Mouse (Mus musculus): ENCODE measurements around the gene Rxrg. TPM values are rescaled to one million over a fixed set of nuclear protein-coding genes. Genes with fewer than 3 reads are reported as not detected.

Gene Rxrg
- polyA plus RNA-seq (2016; fragmentation: Nextera tagmentation; extraction: Ambion mirVana): 1.8 and 2.0 TPM in 2 replicates

GRCm38 (mm10) chr1:167598255-167599081 is at the start of gene Rxrg:
Gene Rxrg (plus strand): TSS chr1:167598384.
- Histone ChIP-seq H3K9me3 (no peaks in the 10 kb centered on the region), H3K36me3 (replicated peaks) (no peaks in the 10 kb centered on the region), H3K4me3 (peak within 1 kb of the TSS; percentile 59), H3K27me3 (ENCODE audit: poor library complexity, severe bottlenecking) (peaks cover 61% of the 10 kb centered on the region), H3K27ac (peak within 1 kb of the TSS; percentile 77), H3K4me1 (peaks cover 27% of the 10 kb centered on the region)
- peak; percentile 78 for DNase-seq (ENCODE audit: extremely low spot score, low spot score)
- under 1% methylated on average over 40 of the region's 40 CpGs for WGBS

DNA sequence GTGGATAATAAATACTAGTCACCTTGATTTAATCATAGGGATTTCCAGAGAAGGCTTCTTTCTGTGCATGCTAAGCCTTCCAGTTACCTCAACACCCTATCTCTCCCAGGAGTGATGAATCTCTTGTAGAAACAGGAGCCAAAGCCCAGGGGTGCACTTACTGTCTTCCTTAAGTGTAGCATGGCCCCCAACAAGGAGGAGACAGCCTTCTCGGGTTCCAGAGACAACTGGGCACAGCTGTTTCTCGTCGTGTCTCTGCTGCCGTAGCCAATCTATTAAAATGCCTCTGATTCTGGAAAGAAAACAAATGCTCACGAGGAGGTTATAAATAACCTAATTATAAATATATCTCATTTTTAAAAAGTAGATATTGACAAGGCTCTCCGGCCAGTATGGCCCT is 48.9 kb upstream of the Rxrg start:
- 70% methylated on average over 6 of the region's 6 CpGs for WGBS
- H3K4me3 ChIP-seq: no peak overlapping the region

DNA sequence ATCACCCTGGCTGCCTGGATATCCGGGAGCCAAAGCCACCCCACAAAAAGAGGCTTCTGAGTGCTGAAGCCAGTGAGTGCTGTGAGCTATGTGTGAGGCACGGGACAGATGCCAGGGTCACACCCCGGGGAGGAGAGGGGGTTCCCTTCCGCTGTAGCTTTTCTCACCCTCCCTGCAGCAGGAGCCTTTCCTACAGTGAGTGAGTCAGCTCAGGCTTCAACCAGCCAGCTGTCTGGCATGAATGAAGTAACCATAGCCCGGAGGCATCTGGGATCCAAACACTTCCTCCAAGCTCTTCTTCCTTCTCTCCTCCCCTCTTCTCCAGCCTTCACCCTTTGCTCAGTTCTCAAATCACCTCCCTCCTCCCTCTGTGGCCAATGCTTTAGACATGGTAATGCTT is 46.6 kb upstream of the Rxrg start:
- 41% methylated on average over 5 of the region's 5 CpGs for WGBS
- DNase-seq (ENCODE audit: extremely low spot score, low spot score): no peak
- Histone ChIP-seq H3K36me3 (replicated peaks) (no peaks in the 10 kb centered on the region), H3K27ac (no peak overlapping the region), H3K4me3 (no peak overlapping the region), H3K27me3 (ENCODE audit: poor library complexity, severe bottlenecking) (no peaks in the 10 kb centered on the region), H3K4me1 (peaks cover 5% of the 10 kb centered on the region), H3K9me3 (no peaks in the 10 kb centered on the region)

More for the DNA sequence above, 48.9 kb upstream of the Rxrg start:
- Histone ChIP-seq H3K9me3 (no peaks in the 10 kb centered on the region), H3K4me1 (peaks cover 5% of the 10 kb centered on the region), H3K27ac (no peak overlapping the region), H3K27me3 (ENCODE audit: poor library complexity, severe bottlenecking) (no peaks in the 10 kb centered on the region), H3K36me3 (replicated peaks) (no peaks in the 10 kb centered on the region)
- DNase-seq (ENCODE audit: extremely low spot score, low spot score): no peak

DNA sequence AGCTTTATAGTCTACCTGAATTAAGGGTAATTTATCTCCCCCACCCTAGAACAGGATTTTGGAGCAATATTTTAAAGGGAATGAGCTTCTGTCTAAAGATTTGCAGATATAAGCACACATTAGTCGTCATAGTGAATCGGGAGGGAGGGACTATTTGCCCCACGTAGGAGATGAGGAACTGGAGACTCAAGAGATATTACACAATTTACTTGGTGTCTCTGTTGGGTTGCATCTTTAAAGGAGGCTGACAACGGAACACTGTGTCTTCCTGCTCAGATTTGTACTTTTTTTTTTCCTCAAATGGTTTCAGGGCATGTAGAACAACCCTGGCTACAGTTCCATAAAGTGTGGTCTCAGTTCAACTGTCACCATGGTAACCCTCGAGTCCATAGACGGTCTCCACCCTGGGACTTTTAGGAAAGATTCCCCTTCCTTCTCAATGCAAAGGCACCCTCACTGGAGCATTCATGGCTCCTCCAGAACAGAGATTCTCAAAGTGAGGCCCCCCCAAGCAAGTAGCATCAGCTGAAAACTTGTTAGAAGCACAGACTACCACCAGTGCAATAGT is 44.1 kb upstream of the Rxrg start:
- Histone ChIP-seq H3K27me3 (ENCODE audit: poor library complexity, severe bottlenecking) (no peaks in the 10 kb centered on the region), H3K36me3 (replicated peaks) (no peaks in the 10 kb centered on the region), H3K4me3 (no peak overlapping the region), H3K27ac (no peak overlapping the region), H3K4me1 (peaks cover 5% of the 10 kb centered on the region), H3K9me3 (no peaks in the 10 kb centered on the region)
- no peak for DNase-seq (ENCODE audit: extremely low spot score, low spot score)
- WGBS: 77% methylated on average over 6 of the region's 6 CpGs

DNA sequence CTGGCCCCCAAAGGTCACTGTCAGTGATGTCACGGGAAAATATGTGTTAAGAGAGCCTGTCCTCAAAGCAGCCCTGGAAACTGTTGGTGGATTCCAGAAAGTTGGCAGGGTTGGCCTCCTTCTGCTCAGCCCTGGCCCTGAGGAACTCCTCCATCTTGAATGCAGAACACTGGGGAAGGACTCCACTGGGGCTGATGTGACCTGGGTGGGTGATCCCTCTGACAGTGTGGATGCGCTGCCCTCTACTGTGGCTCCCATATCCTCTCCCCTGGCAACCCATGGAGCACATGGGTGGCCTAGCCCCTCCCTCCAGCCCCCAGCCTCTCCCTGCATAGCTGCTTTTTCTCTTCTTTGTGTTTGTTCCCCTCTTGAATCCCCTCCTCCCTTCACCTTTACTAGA is 31.6 kb upstream of the Rxrg start:
- DNase-seq (ENCODE audit: extremely low spot score, low spot score): no peak
- H3K36me3 ChIP-seq (replicated peaks): no peaks in the 10 kb centered on the region
- peaks cover 16% of the 10 kb centered on the region for H3K4me1 ChIP-seq
- WGBS: 70% methylated on average over 2 of the region's 2 CpGs
- no peak overlapping the region for H3K4me3 ChIP-seq
- H3K27ac ChIP-seq: no peak overlapping the region
- H3K27me3 ChIP-seq (ENCODE audit: poor library complexity, severe bottlenecking): no peaks in the 10 kb centered on the region
- no peaks in the 10 kb centered on the region for H3K9me3 ChIP-seq

DNA sequence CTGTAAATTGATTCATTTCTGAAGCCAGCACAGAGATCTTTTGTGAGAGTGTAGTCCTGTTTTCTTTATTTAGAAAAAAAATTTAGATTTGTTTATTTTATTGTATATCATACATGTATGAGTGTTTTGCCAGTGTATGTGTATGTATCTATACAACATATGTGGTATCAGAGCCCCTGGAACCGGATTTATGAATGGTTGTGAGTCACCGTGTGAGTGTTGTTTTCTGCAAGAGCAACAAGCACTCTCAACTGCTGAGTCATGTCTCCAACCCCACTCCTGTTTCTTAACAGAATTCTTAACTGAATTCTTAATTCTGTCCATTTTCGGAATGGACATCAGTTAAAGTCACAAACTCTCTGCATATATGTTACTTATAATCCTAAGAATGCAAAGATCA is 19.1 kb upstream of the Rxrg start:
- DNase-seq (ENCODE audit: extremely low spot score, low spot score): no peak
- Histone ChIP-seq H3K36me3 (replicated peaks) (no peaks in the 10 kb centered on the region), H3K9me3 (no peaks in the 10 kb centered on the region), H3K4me3 (no peak overlapping the region), H3K27me3 (ENCODE audit: poor library complexity, severe bottlenecking) (0 out of 2 replicates have a peak, but pooled peaks cover 5% of the 10 kb centered on the region), H3K27ac (no peak overlapping the region), H3K4me1 (peaks cover 13% of the 10 kb centered on the region)
- 85% methylated on average over 3 of the region's 3 CpGs for WGBS

DNA sequence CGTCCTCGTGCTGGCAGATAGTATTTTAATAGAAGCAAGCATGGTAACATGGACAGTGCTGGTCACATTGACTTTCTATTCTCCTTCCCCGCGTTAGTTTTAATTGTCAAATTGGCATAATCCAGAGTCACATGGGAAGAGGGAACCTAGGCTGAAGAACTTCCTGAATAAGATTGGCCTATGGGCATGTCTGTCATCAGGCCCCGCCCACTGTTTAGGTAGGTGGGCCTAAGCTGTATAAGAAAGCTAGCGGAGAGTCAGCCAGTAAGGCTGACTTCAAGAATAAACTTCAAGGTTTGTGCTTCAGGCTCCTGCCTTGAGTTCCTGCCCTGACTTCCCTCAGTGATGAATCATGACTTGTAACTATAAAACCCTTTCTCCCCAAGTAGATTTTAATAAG is 15.0 kb upstream of the Rxrg start:
- WGBS: 56% methylated on average over 6 of the region's 6 CpGs
- H3K27ac ChIP-seq: no peak overlapping the region
- no peak overlapping the region for H3K4me3 ChIP-seq
- peaks cover 23% of the 10 kb centered on the region for H3K4me1 ChIP-seq
- H3K9me3 ChIP-seq: no peaks in the 10 kb centered on the region
- DNase-seq (ENCODE audit: extremely low spot score, low spot score): no peak
- H3K27me3 ChIP-seq (ENCODE audit: poor library complexity, severe bottlenecking): peaks cover 28% of the 10 kb centered on the region
- no peaks in the 10 kb centered on the region for H3K36me3 ChIP-seq (replicated peaks)

DNA sequence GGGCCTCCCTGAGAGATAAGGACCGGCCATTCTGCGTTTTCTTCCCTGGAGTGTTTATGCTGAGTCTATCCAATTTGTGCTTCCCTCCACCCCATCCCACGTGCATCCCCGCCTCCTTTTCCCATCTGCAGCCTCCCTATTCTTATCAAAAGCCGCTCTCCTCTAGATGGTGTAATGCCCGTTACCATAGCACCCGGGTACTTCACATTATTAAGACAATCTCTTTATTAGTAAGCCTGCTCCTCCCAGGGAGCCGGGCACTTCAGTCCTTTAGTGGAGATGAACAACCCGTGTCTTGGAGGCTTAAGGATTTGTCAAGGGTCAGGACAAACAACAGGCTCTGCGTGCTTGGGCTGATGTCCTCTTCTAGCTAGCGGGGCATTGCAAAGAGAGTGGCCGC is 14.3 kb upstream of the Rxrg start:
- no peaks in the 10 kb centered on the region for H3K9me3 ChIP-seq
- H3K27me3 ChIP-seq (ENCODE audit: poor library complexity, severe bottlenecking): peaks cover 28% of the 10 kb centered on the region
- 49% methylated on average over 12 of the region's 12 CpGs for WGBS
- peak; percentile 39 for DNase-seq (ENCODE audit: extremely low spot score, low spot score)
- H3K36me3 ChIP-seq (replicated peaks): no peaks in the 10 kb centered on the region
- H3K4me3 ChIP-seq: peak overlapping the region; percentile 8; the same call in 1 of the 2 replicates
- peaks cover 23% of the 10 kb centered on the region for H3K4me1 ChIP-seq
- no peak overlapping the region for H3K27ac ChIP-seq

DNA sequence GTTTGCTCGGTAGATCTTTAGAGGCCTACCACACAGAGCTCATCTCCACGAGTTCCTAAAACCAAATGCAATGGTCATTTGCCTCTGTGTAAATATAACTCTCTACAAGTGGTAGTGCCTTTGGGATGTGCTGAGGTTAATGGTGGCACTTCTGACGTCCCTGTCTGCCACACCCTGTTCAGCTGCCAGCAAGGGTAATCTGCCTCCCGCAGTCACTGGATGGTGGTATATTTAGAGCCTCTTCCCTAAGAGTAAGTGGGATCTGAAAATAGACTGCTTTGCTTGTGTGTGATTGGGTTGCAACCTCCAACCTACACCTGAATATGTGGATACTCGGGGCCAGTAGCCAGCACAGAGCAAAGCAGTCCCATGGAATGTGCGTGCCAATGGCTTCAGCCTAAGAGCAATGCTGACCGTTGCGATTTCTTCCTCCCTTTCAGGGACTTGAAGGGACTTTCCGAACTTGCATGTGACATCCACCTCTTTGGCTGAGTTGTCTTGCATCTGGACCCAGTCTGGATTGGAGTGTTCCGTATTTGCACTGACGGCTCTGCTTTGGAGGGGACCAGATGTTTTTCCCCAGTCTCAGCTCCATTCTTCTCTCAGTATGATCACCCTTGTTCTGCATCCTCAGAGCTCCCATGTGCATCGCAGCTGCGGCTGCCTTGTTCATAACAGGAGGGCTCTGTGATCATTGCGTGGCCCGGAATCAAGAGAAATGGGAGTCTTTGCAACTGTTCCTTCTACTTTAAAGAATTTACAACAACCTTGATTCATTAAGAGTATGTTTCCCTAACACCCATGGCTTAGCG is 9.2 kb upstream of the Rxrg start:
- WGBS: 91% methylated on average over 16 of the region's 16 CpGs
- H3K27me3 ChIP-seq (ENCODE audit: poor library complexity, severe bottlenecking): peaks cover 23% of the 10 kb centered on the region
- peaks cover 11% of the 10 kb centered on the region for H3K4me1 ChIP-seq
- no peaks in the 10 kb centered on the region for H3K9me3 ChIP-seq
- no peaks in the 10 kb centered on the region for H3K36me3 ChIP-seq (replicated peaks)
- no peak overlapping the region for H3K27ac ChIP-seq
- no peak for DNase-seq (ENCODE audit: extremely low spot score, low spot score)
- H3K4me3 ChIP-seq: no peak overlapping the region

- DNase-seq (ENCODE audit: extremely low spot score, low spot score): no peak
- Histone ChIP-seq H3K27me3 (ENCODE audit: poor library complexity, severe bottlenecking) (peaks cover 13% of the 10 kb centered on the region), H3K4me3 (no peak overlapping the region), H3K27ac (no peak overlapping the region), H3K9me3 (no peaks in the 10 kb centered on the region), H3K36me3 (replicated peaks) (no peaks in the 10 kb centered on the region), H3K4me1 (no peaks in the 10 kb centered on the region)
- WGBS: 90% methylated on average over 8 of the region's 8 CpGs
Observed at GRCm38 (mm10) chr1:167592175-167592574, 6.0 kb upstream of the Rxrg start.

GRCm38 (mm10) chr1:167599211-167599735 is 1.1 kb downstream of the Rxrg start:
- H3K4me3 ChIP-seq: peak overlapping the region; percentile 59
- no peak for DNase-seq (ENCODE audit: extremely low spot score, low spot score)

DNA sequence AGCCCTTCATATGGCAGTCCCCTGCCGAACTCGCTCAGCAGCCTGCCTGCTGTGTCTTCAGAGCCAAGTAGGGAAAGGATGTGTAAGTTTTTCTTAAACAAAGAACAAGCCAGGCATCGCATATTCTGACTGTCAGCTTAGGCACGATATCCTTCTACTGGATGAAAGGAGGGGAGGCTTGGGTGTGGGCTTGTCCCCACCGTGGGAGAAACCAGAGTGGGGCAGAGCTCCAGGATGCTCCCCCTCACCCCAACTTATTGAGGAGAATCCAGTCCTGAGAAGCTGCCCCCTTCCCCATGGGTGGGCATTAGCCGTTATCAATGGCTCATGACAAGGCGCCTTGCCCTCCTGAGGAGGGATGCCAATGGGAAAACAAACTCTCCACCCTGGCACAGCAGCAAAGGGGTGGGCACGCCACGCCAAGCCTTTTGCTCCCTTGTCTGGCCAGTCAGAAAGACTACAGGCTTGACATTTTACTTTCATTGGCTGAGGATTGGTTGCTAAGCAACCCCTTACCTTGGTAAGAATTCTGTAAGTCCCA is 10.1 kb downstream of the Rxrg start:
- no peaks in the 10 kb centered on the region for H3K9me3 ChIP-seq
- H3K27ac ChIP-seq: no peak overlapping the region
- no peaks in the 10 kb centered on the region for H3K27me3 ChIP-seq (ENCODE audit: poor library complexity, severe bottlenecking)
- H3K4me3 ChIP-seq: no peak overlapping the region
- peaks cover 24% of the 10 kb centered on the region for H3K4me1 ChIP-seq
- H3K36me3 ChIP-seq (replicated peaks): no peaks in the 10 kb centered on the region
- DNase-seq (ENCODE audit: extremely low spot score, low spot score): no peak
- WGBS: 40% methylated on average over 9 of the region's 9 CpGs

More at GRCm38 (mm10) chr1:167599211-167599735, 1.1 kb downstream of the Rxrg start:
- Histone ChIP-seq H3K36me3 (replicated peaks) (no peaks in the 10 kb centered on the region), H3K9me3 (no peaks in the 10 kb centered on the region), H3K27ac (no peak overlapping the region), H3K4me1 (peaks cover 31% of the 10 kb centered on the region), H3K27me3 (ENCODE audit: poor library complexity, severe bottlenecking) (peaks cover 61% of the 10 kb centered on the region)
- WGBS: 7% methylated on average over 7 of the region's 7 CpGs

Data from forebrain, embryonic 10.5 days (tissue).